Mouse (Mus musculus): Measurements from ENCODE around the gene Sox5.
"Not testable (repeated sequence)": the region's sequence is repeated elsewhere in the genome, so short reads cannot be mapped to it uniquely, and the experiment has no call there.

DNA sequence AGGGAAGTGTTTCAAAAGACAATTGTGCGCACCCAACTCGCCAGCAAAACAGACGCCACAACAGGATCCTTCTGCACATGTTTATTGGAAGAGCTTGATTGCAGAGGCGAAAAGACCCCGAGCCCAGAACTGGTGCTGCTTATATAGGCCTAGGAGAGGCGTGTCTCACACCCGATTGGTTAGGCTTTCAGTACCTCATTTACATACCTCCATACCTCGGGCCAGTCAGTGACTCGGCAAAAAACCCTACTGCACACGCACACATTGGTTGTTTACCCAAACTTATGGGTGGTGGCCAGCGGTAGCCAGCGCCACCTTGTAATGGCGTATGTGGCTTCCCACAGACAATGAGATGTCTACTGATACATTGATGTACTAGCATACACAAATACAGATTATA is 599.3 kb downstream of the Sox5 start:
- not testable (repeated sequence) for TF ChIP-seq EP300, CTCF (IDR thresholded peaks at IDR 0.05; ENCODE audit: low read depth)

Measured in liver, embryonic 14.5 days (tissue).